Mouse (Mus musculus): ENCODE results near the gene 1700034I23Rik. TPM values are rescaled to one million over a fixed set of nuclear protein-coding genes. Genes with fewer than 3 reads are reported as not detected.
"Not testable (repeated sequence)": the region's sequence is repeated elsewhere in the genome, so short reads cannot be mapped to it uniquely, and the experiment has no call there.

The 1700034I23Rik gene
- polyA plus RNA-seq (2012; rRNA removed) = not detected in 2 replicates

DNA sequence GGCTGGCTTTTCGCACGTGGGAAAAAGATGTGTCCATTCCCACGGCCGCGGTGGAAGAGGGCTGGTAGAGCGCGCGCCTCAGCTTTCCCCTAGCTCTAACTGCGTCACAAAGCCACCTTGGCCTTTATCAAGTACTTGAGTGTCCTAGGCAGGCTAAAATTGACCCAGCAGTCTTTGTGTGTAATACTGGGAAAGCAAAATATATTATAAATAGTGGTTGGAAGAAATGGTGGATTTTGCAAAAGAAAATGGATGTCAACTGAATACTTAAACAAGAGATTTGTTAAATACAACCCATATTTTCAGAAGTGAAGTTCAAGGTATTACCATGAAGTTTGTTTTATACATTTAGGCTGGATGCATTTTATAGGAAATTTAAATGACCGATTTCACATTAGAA, at the start of gene 1700034I23Rik:
TSS of gene 1700034I23Rik (minus strand) at position 101 of the 400 bp plus-strand sequence.
- H3K27me3 ChIP-seq (ENCODE audit: control insufficient read depth, insufficient read depth, low read length); H3K27ac ChIP-seq (ENCODE audit: insufficient read depth, low read depth, low read length); H3K4me3 ChIP-seq (ENCODE audit: low read depth, low read length); H3K4me1 ChIP-seq (ENCODE audit: control insufficient read depth, insufficient read depth, insufficient read length, low read length); H3K36me3 ChIP-seq (ENCODE audit: control insufficient read depth, insufficient read depth, low read length): not testable (repeated sequence)
- WGBS = 98% methylated on average over 8 of the region's 10 CpGs

GRCm38 (mm10) chr3:40951365-40951764, 49.0 kb upstream of the 1700034I23Rik start:
- Histone ChIP-seq H3K4me1 (ENCODE audit: control insufficient read depth, insufficient read depth, insufficient read length, low read length) (peaks cover 8% of the 10 kb centered on the region; the same call in 1 of the 2 replicates), H3K4me3 (ENCODE audit: low read depth, low read length) (peak overlapping the region; percentile 85), H3K27me3 (ENCODE audit: control insufficient read depth, insufficient read depth, low read length) (no peaks in the 10 kb centered on the region), H3K27ac (ENCODE audit: insufficient read depth, low read depth, low read length) (peak overlapping the region; percentile 73; the same call in 1 of the 2 replicates), H3K36me3 (ENCODE audit: control insufficient read depth, insufficient read depth, low read length) (no peaks in the 10 kb centered on the region)
- no peak for TF ChIP-seq POLR2A (IDR thresholded peaks at IDR 0.05; ENCODE audit: low read depth, low read length)
- no peak for TF ChIP-seq CTCF (IDR thresholded peaks at IDR 0.05; ENCODE audit: extremely low read depth, insufficient read length, insufficient replicate concordance, low read depth, low read length)
- WGBS = 4% methylated on average over 7 of the region's 7 CpGs

DNA sequence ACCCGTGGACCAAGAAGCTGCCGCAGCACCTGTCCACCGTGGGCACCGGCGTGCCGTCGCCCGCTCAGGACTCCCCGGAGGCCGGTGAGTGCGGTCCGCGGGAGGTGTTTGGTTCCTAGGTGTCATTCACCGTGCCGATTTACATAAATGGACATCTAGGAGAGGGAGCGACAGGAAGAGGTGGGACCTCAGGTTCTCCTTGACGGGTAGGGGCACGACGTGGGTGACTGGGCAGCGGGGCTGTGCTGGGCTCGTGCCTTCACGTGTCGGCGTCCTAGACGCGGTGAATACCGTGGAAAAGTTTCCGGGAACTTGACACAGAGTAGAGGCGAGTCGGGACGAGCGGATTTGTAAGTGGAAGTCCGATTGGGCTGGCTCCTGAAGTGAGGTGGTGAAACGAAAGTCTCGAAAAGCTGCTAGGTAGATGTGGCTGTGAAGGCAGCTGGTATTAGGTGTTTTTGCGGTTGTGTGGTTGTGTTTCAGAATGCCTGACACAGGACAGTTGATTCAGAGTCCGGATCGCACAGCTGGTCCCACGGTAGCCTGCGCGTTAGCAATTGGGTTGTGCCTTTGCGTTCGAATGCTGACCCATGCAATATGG, 48.4 kb upstream of the 1700034I23Rik start:
- Histone ChIP-seq H3K36me3 (ENCODE audit: control insufficient read depth, insufficient read depth, low read length) (no peaks in the 10 kb centered on the region), H3K27ac (ENCODE audit: insufficient read depth, low read depth, low read length) (peak overlapping the region; percentile 73), H3K27me3 (ENCODE audit: control insufficient read depth, insufficient read depth, low read length) (no peaks in the 10 kb centered on the region), H3K4me3 (ENCODE audit: low read depth, low read length) (peak overlapping the region; percentile 85), H3K4me1 (ENCODE audit: control insufficient read depth, insufficient read depth, insufficient read length, low read length) (peaks cover 8% of the 10 kb centered on the region; the same call in 1 of the 2 replicates)
- peak; percentile 58; the same call in 1 of the 2 replicates for TF ChIP-seq POLR2A (IDR thresholded peaks at IDR 0.05; ENCODE audit: low read depth, low read length)
- TF ChIP-seq CTCF (IDR thresholded peaks at IDR 0.05; ENCODE audit: extremely low read depth, insufficient read length, insufficient replicate concordance, low read depth, low read length) = no peak
- under 1% methylated on average over 43 of the region's 43 CpGs for WGBS

DNA sequence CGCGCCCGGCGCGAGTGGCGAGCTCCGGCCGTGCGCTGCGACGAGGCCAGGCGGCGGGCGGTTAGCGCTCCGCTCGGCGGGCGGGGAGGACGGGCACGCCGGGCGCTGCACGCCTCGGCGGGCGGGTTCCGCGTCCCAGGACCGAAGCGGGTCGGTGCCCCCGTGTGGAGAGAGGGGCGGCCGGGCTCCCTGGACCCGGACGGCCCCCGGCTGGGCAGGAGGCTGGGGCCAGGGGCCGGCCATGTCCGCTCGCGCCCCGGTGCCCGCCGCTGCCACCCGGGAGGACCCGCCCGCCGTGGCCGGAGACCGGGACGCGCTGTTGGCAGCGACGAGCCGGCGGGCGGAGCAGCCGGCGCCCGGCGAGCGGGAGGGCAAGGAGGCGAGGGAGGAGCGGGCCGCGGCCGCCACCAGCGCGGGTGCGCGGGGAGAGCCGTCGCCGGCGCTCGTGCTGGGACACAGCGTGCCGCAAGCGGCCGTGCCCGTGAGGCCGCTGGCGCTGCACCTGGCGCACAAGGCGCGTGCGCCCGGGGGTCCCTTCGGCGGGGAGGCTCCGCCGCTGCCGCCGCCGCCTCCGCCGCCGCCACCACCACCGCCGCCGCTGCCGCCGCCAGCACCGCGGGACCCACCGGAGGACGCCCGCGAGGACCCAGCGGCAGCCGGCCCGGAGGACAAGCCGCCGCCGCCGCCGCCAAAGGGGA, 47.7 kb upstream of the 1700034I23Rik start:
- Histone ChIP-seq H3K4me3 (ENCODE audit: low read depth, low read length) (peak overlapping the region; percentile 85), H3K36me3 (ENCODE audit: control insufficient read depth, insufficient read depth, low read length) (no peaks in the 10 kb centered on the region), H3K27ac (ENCODE audit: insufficient read depth, low read depth, low read length) (peak overlapping the region; percentile 73), H3K4me1 (ENCODE audit: control insufficient read depth, insufficient read depth, insufficient read length, low read length) (peaks cover 8% of the 10 kb centered on the region; the same call in 1 of the 2 replicates), H3K27me3 (ENCODE audit: control insufficient read depth, insufficient read depth, low read length) (no peaks in the 10 kb centered on the region)
- TF ChIP-seq CTCF (IDR thresholded peaks at IDR 0.05; ENCODE audit: extremely low read depth, insufficient read length, insufficient replicate concordance, low read depth, low read length) = no peak
- TF ChIP-seq POLR2A (IDR thresholded peaks at IDR 0.05; ENCODE audit: low read depth, low read length) = no peak
- WGBS = under 1% methylated on average over 86 of the region's 118 CpGs

DNA sequence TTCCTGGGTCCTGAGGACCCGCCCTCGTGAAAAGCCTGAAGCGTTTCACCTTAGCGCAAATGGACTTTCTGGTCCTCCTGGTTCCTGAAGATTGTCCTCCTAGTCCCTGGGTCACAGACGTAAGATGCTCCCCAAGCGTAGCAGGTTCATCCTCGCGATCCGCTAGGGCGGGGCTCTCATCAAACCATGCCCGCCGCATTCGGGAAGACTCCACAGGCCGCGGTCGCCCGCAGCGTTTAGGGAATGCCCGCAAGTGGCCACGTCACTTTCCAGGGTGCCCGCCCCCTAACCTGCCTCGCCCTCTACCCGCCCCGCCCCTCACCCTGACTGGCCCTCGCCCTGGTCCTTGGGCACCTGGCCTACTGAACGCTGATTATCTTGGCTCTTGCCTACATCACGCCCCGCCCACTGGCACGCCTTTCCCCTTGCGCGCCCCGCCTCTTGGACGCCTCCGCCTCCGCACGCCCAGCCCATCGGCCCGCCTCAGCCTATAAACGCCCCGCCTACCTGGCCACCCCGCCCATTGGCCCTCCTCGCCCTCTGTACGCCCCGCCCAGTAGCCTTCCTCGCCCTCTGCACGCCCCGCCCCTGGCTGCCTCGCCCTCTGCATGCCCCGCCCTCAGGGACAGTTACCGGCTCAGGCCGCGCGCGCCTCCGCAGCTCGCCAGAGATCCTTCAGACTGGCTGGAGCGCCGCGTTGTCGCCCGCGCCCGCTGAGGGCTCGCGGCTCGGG, 47.0 kb upstream of the 1700034I23Rik start, which contains the start of gene Larp1b:
TSS of gene Larp1b (plus strand) at position 659 of the 733 bp plus-strand sequence.
- peak within 1 kb of the TSS; percentile 73 for H3K27ac ChIP-seq (ENCODE audit: insufficient read depth, low read depth, low read length)
- WGBS = under 1% methylated on average over 66 of the region's 66 CpGs
- peak; percentile 98 for TF ChIP-seq POLR2A (IDR thresholded peaks at IDR 0.05; ENCODE audit: low read depth, low read length)
- no peak for TF ChIP-seq CTCF (IDR thresholded peaks at IDR 0.05; ENCODE audit: extremely low read depth, insufficient read length, insufficient replicate concordance, low read depth, low read length)
- H3K4me1 ChIP-seq (ENCODE audit: control insufficient read depth, insufficient read depth, insufficient read length, low read length) = peaks cover 12% of the 10 kb centered on the region; the same call in 1 of the 2 replicates
- H3K4me3 ChIP-seq (ENCODE audit: low read depth, low read length) = peak within 1 kb of the TSS; percentile 85
- no peaks in the 10 kb centered on the region for H3K27me3 ChIP-seq (ENCODE audit: control insufficient read depth, insufficient read depth, low read length)
- H3K36me3 ChIP-seq (ENCODE audit: control insufficient read depth, insufficient read depth, low read length) = no peaks in the 10 kb centered on the region

DNA sequence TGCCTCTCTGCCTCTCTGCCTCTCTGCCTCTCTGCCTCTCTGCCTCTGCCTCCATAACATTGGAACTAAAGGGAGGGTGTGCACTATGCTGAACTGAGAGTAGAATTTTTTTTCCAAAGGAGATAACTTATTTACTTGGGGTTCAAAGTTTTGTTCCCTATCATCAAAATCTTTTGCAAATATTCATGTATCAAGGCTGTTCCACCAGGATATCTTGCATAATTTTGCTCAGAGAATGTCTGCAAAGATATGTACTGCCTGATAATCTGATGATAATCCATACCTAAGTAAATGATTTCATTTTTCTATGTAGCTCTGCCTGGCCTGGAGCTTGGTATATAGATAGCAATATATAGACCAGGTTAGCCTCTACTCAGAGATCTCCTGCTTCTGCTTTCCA, 36.7 kb upstream of the 1700034I23Rik start:
- TF ChIP-seq CTCF (IDR thresholded peaks at IDR 0.05; ENCODE audit: extremely low read depth, insufficient read length, insufficient replicate concordance, low read depth, low read length) (no peak), POLR2A (IDR thresholded peaks at IDR 0.05; ENCODE audit: low read depth, low read length) (no peak)
- H3K4me1 ChIP-seq (ENCODE audit: control insufficient read depth, insufficient read depth, insufficient read length, low read length) = no peaks in the 10 kb centered on the region
- no peaks in the 10 kb centered on the region for H3K27me3 ChIP-seq (ENCODE audit: control insufficient read depth, insufficient read depth, low read length)
- peaks cover 13% of the 10 kb centered on the region; the same call in 1 of the 2 replicates for H3K36me3 ChIP-seq (ENCODE audit: control insufficient read depth, insufficient read depth, low read length)
- H3K27ac ChIP-seq (ENCODE audit: insufficient read depth, low read depth, low read length) = no peak overlapping the region
- no peak overlapping the region for H3K4me3 ChIP-seq (ENCODE audit: low read depth, low read length)

- no peaks in the 10 kb centered on the region for H3K27me3 ChIP-seq (ENCODE audit: control insufficient read depth, insufficient read depth, low read length)
- no peaks in the 10 kb centered on the region for H3K4me1 ChIP-seq (ENCODE audit: control insufficient read depth, insufficient read depth, insufficient read length, low read length)
- no peak overlapping the region for H3K4me3 ChIP-seq (ENCODE audit: low read depth, low read length)
- TF ChIP-seq CTCF (IDR thresholded peaks at IDR 0.05; ENCODE audit: extremely low read depth, insufficient read length, insufficient replicate concordance, low read depth, low read length) (no peak), POLR2A (IDR thresholded peaks at IDR 0.05; ENCODE audit: low read depth, low read length) (no peak)
- H3K27ac ChIP-seq (ENCODE audit: insufficient read depth, low read depth, low read length) = no peak overlapping the region
- 91% methylated on average over 4 of the region's 4 CpGs for WGBS
- peaks cover 16% of the 10 kb centered on the region; the same call in 1 of the 2 replicates for H3K36me3 ChIP-seq (ENCODE audit: control insufficient read depth, insufficient read depth, low read length)
These were observed 36.2 kb upstream of the 1700034I23Rik start for GRCm38 (mm10) chr3:40938592-40938991.
